Mouse (Mus musculus) kidney, embryonic 14.5 days (tissue): ENCODE data around the gene Gm3285. TPM values are rescaled to one million over a fixed set of nuclear protein-coding genes. Genes with fewer than 3 reads are reported as not detected.

Experiments
- ATAC-seq: fragments of 200-750 bp; cut with Nextera tagmentation; 2 replicates; pipeline ENCODE4 v1.8.0; 2017; ENCODE audit warnings: moderate number of reproducible peaks, mild to moderate bottlenecking, moderate TSS enrichment, moderate library complexity; ENCODE audit not compliant: low FRiP score, low TSS enrichment
- H3K27ac ChIP-seq: fragments of 300-500 bp; sonication (generic); 2 replicates; pipeline ENCODE4 v1.5.1; 2014; ENCODE audit warnings: low read depth, mild to moderate bottlenecking, low read length, moderate library complexity, mixed read lengths
- H3K27me3 ChIP-seq: fragments of 300-500 bp; sonication (generic); 2 replicates; pipeline ENCODE4 v1.6.1; 2014; ENCODE audit warnings: mild to moderate bottlenecking, low read length; ENCODE audit not compliant: control insufficient read depth, insufficient read depth
- H3K36me3 ChIP-seq: fragments of 300-500 bp; sonication (generic); 2 replicates; pipeline ENCODE4 v1.6.1; 2014; ENCODE audit warnings: low read length, mixed read lengths; ENCODE audit not compliant: control insufficient read depth, insufficient read depth
- H3K4me1 ChIP-seq: fragments of 300-500 bp; sonication (generic); 2 replicates; pipeline ENCODE4 v1.6.1; 2014; ENCODE audit warnings: low read length, mixed read lengths; ENCODE audit not compliant: control insufficient read depth, insufficient read depth
- H3K4me2 ChIP-seq: fragments of 300-500 bp; sonication (generic); replicated peaks from 2 replicates; pipeline ENCODE4 v1.6.1; 2014; ENCODE audit warnings: low read depth, mild to moderate bottlenecking, low read length
- H3K4me3 ChIP-seq: fragments of 300-500 bp; sonication (generic); 2 replicates; pipeline ENCODE4 v1.5.1; 2014; ENCODE audit warnings: mild to moderate bottlenecking, low read length
- H3K9ac ChIP-seq: fragments of 300-500 bp; sonication (generic); 2 replicates; pipeline ENCODE4 v1.6.1; 2014; ENCODE audit warnings: low read depth, mild to moderate bottlenecking, low read length, moderate library complexity
- H3K9me3 ChIP-seq: fragments of 300-500 bp; sonication (generic); 2 replicates; pipeline ENCODE4 v1.6.1; 2016; ENCODE audit warnings: low read length; ENCODE audit not compliant: control insufficient read depth
- WGBS: fragments of 180-500 bp; shearing (Covaris S2); extraction: QIAGEN DNeasy Blood & Tissue Kit; methylation state at CpG from one replicate; pipeline ENCODE4 v1.1.7; 2014; 5-methylcytosine and 5-hydroxymethylcytosine counted together
- polyA plus RNA-seq: library from polyadenylated mRNA; unstranded; fragments of >200 nt; fragmentation: Nextera tagmentation; extraction: Ambion mirVana; gene quantifications from 2 replicates; pipeline ENCODE4 v1.2.1, GENCODE M21; 2014

Gm3285 gene
- polyA plus RNA-seq: not detected in 2 replicates

DNA sequence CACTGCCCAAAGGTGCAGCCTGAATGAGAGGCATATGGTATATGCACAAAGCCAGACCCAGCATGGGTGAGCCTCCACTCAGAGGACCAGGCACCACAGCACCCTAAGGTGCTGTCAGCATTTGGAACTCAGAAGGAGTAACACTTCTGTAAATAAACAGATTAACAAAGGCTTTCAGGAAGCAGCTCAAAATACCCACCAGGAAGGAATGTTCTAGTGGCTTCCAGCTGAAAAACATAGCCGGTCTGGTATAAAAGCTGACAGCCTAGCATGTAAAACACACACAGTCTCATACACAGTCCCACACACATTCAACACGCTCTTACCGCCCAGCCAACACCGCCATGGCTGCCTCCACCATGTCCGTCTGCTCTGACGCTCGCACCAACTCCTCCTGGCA lies at the start of gene Gm3285:
TSS of gene Gm3285 (plus strand) at position 301 of the 400 bp plus-strand sequence.
- Histone ChIP-seq H3K9me3 (no peaks in the 10 kb centered on the region), H3K4me1 (no peaks in the 10 kb centered on the region), H3K4me2 (no peak within 1 kb of the TSS), H3K27ac (no peak within 1 kb of the TSS), H3K36me3 (no peaks in the 10 kb centered on the region), H3K9ac (no peak within 1 kb of the TSS), H3K4me3 (no peak within 1 kb of the TSS), H3K27me3 (no peaks in the 10 kb centered on the region)
- no peak for ATAC-seq
- WGBS: 59% methylated on average over 7 of the region's 7 CpGs

DNA sequence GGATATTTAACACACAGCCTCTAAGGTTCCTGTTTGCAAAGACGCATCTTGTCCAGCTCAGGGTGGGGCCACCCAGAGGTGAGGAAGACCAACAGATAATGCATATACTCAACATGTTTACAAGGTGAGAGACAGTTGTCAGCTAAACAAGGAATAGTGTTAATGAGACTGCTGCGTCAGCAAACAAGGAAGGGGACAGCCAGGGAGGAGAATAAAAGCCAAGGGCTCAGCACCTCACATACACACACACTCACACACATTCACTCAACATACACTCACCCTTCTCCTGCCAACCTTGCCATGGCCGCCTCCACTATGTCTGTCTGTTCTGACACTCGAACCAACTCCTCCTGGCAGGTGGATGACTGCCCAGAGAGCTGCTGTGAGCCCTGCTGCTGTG lies 47.4 kb upstream of the Gm3285 start, which contains the start of gene Gm2696:
TSS of gene Gm2696 (plus strand) at position 301 of the 400 bp plus-strand sequence.
- H3K9me3 ChIP-seq: peaks cover 4% of the 10 kb centered on the region
- no peaks in the 10 kb centered on the region for H3K4me1 ChIP-seq
- H3K9ac ChIP-seq: no peak within 1 kb of the TSS
- H3K4me3 ChIP-seq: no peak within 1 kb of the TSS
- ATAC-seq: no peak
- WGBS: 70% methylated on average over 4 of the region's 4 CpGs
- H3K36me3 ChIP-seq: no peaks in the 10 kb centered on the region
- H3K27ac ChIP-seq: no peak within 1 kb of the TSS
- H3K27me3 ChIP-seq: no peaks in the 10 kb centered on the region
- no peak within 1 kb of the TSS for H3K4me2 ChIP-seq

DNA sequence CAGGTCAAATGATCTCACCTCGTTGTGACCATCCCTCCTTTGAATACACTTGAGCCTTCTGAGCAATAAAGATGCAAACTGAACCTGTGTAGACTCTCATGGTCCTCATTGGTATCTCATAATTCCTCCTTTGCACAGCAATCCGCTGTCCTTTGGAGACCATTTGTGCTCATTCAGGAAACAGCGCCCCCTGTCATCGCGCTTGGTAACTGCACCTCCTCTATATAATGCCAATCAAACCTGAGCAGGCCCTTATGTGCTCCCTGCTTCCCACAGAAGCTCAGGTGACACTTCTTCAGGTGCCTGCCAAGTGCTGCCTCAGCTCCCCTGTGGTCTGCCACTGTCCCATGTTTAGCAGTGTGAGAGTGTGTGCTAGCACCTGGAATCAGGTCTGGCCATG lies 46.3 kb upstream of the Gm3285 start:
- Histone ChIP-seq H3K27ac (no peak overlapping the region), H3K4me1 (no peaks in the 10 kb centered on the region), H3K9me3 (no peaks in the 10 kb centered on the region), H3K4me2 (no peak overlapping the region), H3K9ac (no peak overlapping the region), H3K4me3 (no peak overlapping the region), H3K27me3 (no peaks in the 10 kb centered on the region), H3K36me3 (no peaks in the 10 kb centered on the region)
- no peak for ATAC-seq
- 35% methylated on average over 5 of the region's 5 CpGs for WGBS

DNA sequence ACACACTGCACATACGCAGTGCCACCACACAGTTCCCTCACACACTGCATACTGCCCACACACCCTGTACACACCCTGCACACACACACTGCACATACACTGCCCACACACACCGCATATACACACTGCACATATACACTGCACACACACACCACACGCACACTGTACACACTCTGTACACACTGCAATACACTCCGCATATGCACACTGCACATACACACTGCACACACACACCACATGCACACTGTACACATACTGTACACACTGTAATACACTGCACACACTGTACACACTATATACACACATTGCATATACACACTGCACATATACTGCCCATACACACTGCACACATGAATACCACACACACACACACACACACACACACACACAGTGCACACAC lies 43.3 kb upstream of the Gm3285 start:
- no peaks in the 10 kb centered on the region for H3K36me3 ChIP-seq
- no peak overlapping the region for H3K9ac ChIP-seq
- no peak overlapping the region for H3K4me3 ChIP-seq
- ATAC-seq: no peak
- peaks cover 2% of the 10 kb centered on the region; the same call in 1 of the 2 replicates for H3K9me3 ChIP-seq
- no peak overlapping the region for H3K27ac ChIP-seq
- H3K27me3 ChIP-seq: no peaks in the 10 kb centered on the region
- no peak overlapping the region for H3K4me2 ChIP-seq
- no peaks in the 10 kb centered on the region for H3K4me1 ChIP-seq
- WGBS: 97% methylated on average over 4 of the region's 4 CpGs

DNA sequence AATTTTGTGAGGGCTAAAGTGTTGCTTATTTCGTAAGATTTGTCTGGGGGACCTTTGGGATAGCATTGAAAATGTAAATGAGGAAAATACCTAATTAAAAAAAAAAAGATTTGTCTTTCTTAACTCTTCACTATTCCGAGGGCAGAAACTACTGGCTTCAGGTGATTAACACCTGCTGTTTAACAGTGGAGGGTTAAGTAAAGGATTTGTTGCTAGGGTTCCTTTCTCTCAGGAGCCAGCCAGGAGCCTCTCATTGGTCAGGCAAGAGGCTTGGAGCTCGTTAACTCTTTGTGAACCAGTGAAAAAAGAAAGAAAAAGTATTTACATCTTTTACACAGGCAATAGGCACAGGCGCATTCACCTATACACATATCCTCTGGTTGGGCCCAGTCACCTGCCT lies 42.6 kb upstream of the Gm3285 start:
- H3K27me3 ChIP-seq: no peaks in the 10 kb centered on the region
- ATAC-seq: no peak
- peaks cover 2% of the 10 kb centered on the region; the same call in 1 of the 2 replicates for H3K9me3 ChIP-seq
- no peak overlapping the region for H3K9ac ChIP-seq
- H3K4me2 ChIP-seq: no peak overlapping the region
- no peaks in the 10 kb centered on the region for H3K4me1 ChIP-seq
- H3K36me3 ChIP-seq: no peaks in the 10 kb centered on the region
- H3K27ac ChIP-seq: no peak overlapping the region
- 54% methylated on average over 4 of the region's 4 CpGs for WGBS
- no peak overlapping the region for H3K4me3 ChIP-seq

DNA sequence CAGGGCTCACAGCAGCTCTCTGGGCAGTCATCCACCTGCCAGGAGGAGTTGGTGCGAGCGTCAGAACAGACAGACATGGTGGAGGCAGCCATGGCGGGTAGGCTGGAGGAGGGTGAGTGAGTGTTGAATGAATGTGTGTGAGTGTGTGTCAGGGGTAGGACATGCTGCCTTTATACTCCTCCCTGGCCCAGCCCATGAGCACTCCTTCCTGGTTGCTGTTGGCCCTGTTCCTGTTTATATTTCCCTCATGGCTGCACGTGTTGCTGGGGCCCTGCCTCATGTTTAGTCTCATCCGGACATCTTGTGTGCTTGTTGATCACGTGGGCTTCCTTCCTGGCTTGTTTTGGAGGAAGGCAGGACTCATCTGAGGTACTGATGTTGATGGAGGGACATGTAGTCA lies 34.8 kb upstream of the Gm3285 start, which contains the start of gene Krtap10-4:
TSS of gene Krtap10-4 (minus strand) at position 145 of the 400 bp plus-strand sequence.
- H3K4me1 ChIP-seq: no peaks in the 10 kb centered on the region
- no peaks in the 10 kb centered on the region for H3K36me3 ChIP-seq
- no peaks in the 10 kb centered on the region for H3K27me3 ChIP-seq
- WGBS: 69% methylated on average over 5 of the region's 6 CpGs
- no peak within 1 kb of the TSS for H3K4me2 ChIP-seq
- peaks cover 2% of the 10 kb centered on the region; the same call in 1 of the 2 replicates for H3K9me3 ChIP-seq
- H3K27ac ChIP-seq: no peak within 1 kb of the TSS
- ATAC-seq: no peak
- H3K9ac ChIP-seq: no peak within 1 kb of the TSS
- no peak within 1 kb of the TSS for H3K4me3 ChIP-seq

DNA sequence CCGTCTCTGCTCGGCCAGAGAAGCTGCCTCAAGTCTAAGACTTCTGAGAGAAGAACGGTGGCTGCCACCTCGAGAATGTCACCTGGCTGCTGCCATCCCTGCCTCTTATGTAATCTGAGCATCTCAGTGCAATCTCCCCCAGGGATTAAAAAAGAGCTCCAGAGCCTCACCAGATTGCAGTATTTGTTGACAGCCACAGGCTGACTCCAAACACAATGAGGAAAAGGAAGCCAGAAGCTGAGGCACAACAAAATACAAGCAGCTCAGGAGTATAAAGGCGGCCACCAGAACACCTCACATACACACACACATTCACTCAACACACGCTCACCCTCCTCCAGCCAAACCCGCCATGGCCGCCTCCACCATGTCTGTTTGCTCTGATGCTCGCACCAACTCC lies 26.1 kb upstream of the Gm3285 start, which contains the start of gene Krtap10-10:
TSS of gene Krtap10-10 (plus strand) at position 301 of the 400 bp plus-strand sequence.
- Histone ChIP-seq H3K4me1 (no peaks in the 10 kb centered on the region), H3K9ac (no peak within 1 kb of the TSS), H3K9me3 (no peaks in the 10 kb centered on the region), H3K4me3 (no peak within 1 kb of the TSS), H3K27me3 (no peaks in the 10 kb centered on the region), H3K36me3 (no peaks in the 10 kb centered on the region), H3K4me2 (no peak within 1 kb of the TSS), H3K27ac (no peak within 1 kb of the TSS)
- WGBS: 73% methylated on average over 7 of the region's 9 CpGs
- no peak for ATAC-seq

DNA sequence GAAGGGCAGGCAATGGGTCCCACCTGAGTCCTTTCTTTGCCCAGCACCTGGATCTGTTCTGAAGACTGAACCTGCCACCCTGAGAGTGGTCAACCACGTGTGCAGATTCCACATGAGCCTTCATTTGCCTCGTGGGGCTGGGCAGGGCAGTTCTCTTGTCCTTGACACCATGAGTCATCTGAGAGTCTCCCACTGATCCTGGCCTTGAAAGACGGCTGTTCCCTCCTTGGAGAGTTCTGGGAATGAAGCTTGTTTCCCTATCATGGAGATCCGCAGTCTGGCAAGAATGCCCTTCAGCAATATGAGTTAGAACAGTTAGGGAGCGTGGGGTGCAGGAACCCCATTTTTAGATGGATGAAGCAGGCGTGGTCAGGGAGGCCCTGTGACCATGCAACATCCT lies 22.8 kb upstream of the Gm3285 start:
- WGBS: 70% methylated on average over 6 of the region's 6 CpGs
- ATAC-seq: no peak

DNA sequence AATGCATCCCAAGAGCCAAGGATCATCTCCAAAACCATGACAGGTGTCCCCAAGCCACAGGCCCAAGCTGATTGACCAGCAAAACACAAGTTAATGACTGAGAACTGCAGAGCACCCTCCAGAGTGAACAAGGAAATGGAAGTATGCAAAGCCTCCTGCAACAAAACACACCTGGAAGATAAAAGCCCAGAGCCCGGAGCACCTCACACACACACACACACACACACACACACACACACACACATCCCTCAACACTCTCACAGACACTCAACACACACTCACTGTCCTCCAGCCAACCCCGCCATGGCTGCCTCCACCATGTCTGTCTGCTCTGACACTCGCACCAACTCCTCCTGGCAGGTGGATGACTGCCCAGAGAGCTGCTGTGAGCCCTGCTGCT lies 15.3 kb upstream of the Gm3285 start, which contains the start of gene Gm36176:
TSS of gene Gm36176 (plus strand) at position 301 of the 400 bp plus-strand sequence.
- H3K4me3 ChIP-seq: no peak within 1 kb of the TSS
- no peak within 1 kb of the TSS for H3K9ac ChIP-seq
- H3K27me3 ChIP-seq: no peaks in the 10 kb centered on the region
- H3K4me1 ChIP-seq: no peaks in the 10 kb centered on the region
- no peak within 1 kb of the TSS for H3K4me2 ChIP-seq
- 80% methylated on average over 2 of the region's 3 CpGs for WGBS
- H3K36me3 ChIP-seq: no peaks in the 10 kb centered on the region
- peaks cover 12% of the 10 kb centered on the region for H3K9me3 ChIP-seq
- H3K27ac ChIP-seq: no peak within 1 kb of the TSS
- no peak for ATAC-seq

More for the DNA sequence above, 22.8 kb upstream of the Gm3285 start:
- no peaks in the 10 kb centered on the region for H3K36me3 ChIP-seq
- H3K9me3 ChIP-seq: peaks cover 10% of the 10 kb centered on the region
- no peak overlapping the region for H3K4me3 ChIP-seq
- no peaks in the 10 kb centered on the region for H3K27me3 ChIP-seq
- no peak overlapping the region for H3K9ac ChIP-seq
- H3K27ac ChIP-seq: no peak overlapping the region
- no peaks in the 10 kb centered on the region for H3K4me1 ChIP-seq
- no peak overlapping the region for H3K4me2 ChIP-seq
